Mouse (Mus musculus) left cerebral cortex, adult 9 months (tissue): ENCODE measurements at regions not wholly inside any gene's neighbourhood (a gene's known extent, or its start where the extent isn't known, plus 50 kb on each side); places are given as distances from the start of the nearest gene placed in this dataset.
"Not testable (repeated sequence)": the region's sequence is repeated elsewhere in the genome, so short reads cannot be mapped to it uniquely, and the experiment has no call there.

ENCODE experiments used
- DNase-seq, 2 experiments: peaks; one replicate each; pipeline ENCODE4 v3.0.0; 2022; ENCODE audit warnings: low spot score in 2 of 2

DNA sequence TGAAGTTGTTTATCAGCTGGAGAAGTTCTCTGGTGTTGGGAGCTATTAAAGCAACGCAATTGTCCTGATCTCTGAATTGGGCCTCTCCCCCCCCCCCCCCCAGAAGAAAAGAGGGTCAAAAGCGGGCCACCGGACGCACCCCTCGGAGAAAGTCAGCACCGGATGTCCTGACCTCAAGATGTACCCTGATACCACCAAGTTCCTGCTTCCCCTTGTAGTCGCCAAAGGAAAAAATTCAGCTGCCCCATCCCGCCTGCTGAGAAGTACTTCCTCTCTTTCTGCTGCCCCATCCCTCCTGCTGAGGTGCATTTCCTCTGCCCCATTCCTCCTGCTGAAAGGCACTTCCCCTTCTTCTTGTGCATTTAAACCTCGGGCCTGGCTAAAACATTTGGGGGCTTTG, 1191.1 kb upstream of the 1700008P02Rik start:
- not testable (repeated sequence) for DNase-seq

DNA sequence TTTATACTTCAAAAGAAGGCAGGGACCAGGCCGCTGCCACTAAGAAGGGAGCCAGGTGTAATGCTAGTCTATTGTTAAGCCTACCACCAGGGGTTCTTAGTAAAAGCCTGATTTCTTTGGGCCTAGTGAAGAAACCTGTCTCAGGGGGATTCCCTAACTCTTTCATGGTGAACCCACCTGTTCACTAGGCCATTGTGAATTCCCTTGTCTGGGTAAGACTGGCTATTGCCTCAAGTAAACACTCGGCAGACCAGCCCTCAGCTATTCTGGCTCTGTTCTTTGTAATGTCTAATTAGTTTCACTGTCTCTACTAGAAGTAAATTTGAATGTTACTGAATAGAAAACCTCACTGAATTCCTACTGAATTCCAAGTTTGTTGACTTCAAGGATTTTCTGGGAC, 1184.9 kb upstream of the 1700008P02Rik start:
- not testable (repeated sequence) for DNase-seq

DNA sequence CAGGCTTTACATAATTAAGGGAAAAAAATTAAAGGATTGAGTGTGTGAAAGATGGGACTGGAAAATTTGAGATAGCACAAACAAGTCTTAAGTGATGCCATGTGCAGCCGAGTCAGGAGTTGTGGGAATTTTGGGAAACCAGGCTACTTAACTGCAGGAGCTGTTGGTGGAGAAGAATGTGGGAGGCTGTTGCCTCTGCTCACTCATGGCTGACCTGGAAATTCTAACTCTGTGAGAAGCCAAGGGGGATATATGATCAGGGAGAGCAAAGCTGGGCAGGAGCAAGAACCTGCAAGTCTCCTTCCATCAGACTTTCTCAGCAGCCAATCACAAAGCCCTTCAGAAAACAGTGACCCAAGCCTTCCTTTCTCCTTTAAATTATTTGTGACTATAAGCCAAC, 1184.0 kb upstream of the 1700008P02Rik start:
- DNase-seq: no peak

GRCm38 (mm10) chr3:7799486-7799885, 1179.2 kb upstream of the 1700008P02Rik start:
- no peak for DNase-seq

GRCm38 (mm10) chr3:7787665-7788064, 1167.4 kb upstream of the 1700008P02Rik start:
- peak in 1 of 2 experiments; percentile 1 for DNase-seq

- no peak for DNase-seq
Measured at GRCm38 (mm10) chr3:7785096-7785495, 1164.9 kb upstream of the 1700008P02Rik start.

DNA sequence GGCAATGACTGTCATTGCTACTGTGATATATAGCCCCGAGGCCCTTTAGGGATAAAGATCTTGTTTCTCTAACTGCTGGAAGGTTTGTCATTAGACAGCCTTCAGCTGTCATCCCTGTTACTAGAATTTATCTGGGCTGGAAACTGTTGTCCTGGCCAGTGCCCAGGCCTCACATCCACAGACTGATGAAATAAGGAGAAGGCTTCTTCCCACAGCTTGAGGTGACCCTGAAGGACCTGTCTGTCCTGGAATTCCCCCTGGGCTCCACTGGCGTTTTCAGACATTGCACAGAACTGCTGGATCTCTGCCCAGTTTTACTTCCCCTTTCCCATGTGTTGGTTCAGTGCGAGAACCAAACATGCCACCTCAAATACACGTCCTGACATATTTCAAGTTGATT, 1135.2 kb upstream of the 1700008P02Rik start:
- no peak for DNase-seq

GRCm38 (mm10) chr3:7713741-7714140, 1093.5 kb upstream of the 1700008P02Rik start:
- no peak for DNase-seq

GRCm38 (mm10) chr3:7713130-7713529, 1092.9 kb upstream of the 1700008P02Rik start:
- no peak for DNase-seq

DNA sequence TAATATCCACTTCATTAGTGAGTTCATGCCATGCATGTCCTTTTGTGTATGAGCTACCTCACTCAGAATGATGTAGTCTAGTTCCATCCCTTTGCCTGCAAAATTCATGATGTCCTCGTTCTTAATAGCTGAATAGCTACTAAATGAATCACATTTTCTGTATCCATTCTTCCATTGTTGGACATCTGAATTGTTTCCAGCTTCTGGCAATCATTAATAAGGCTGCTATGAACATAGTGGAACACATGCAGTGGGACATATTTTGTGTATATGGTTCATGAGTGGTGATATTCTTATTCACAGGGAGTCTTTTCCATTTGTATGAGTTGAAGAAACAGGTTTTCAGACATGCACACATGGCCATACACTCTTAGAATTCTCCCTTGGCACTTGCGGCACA, 1092.2 kb upstream of the 1700008P02Rik start:
- DNase-seq: no peak

DNA sequence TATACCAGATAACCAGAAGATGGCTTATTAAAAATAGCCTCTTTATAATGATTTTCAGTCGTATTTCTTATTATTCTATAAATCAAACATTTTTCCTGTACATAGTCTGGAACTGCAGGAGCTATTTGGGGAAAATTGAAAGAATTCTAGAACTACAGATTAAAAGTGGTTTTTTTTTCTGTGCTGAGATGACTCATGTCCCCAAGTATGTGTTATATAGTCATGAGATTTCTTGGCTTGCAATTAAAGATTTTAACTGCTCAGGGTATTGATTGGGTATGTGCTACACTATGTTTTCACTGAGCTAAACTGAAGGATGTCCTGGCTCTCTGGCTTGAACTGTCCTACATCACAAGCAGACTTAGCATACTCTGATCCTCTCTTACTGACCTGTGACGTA, 1088.4 kb upstream of the 1700008P02Rik start:
- DNase-seq: no peak

- DNase-seq: no peak
Measured at GRCm38 (mm10) chr3:7683536-7683935, 1063.3 kb upstream of the 1700008P02Rik start.

DNA sequence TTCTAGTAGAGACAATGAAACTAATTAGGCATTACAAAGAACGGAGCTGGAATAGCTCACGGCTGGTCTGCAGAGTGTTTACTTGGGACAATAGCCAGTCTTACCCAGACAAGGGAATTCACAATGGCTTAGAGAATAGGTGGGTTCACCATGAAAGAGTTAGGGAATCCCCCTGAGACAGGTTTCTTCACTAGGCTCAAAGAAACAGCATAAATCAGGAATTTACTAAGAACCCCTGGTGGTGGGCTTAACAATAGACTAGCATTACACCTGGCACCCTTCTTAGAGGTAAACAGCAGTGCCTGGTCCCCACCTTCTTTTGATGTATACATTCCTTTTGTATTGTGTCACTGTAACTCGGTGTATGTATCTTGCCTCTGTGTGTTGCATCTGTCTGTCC, 1062.6 kb upstream of the 1700008P02Rik start:
- not testable (repeated sequence) for DNase-seq

- DNase-seq: no peak
Measured at GRCm38 (mm10) chr3:7682311-7682710, 1062.1 kb upstream of the 1700008P02Rik start.

DNA sequence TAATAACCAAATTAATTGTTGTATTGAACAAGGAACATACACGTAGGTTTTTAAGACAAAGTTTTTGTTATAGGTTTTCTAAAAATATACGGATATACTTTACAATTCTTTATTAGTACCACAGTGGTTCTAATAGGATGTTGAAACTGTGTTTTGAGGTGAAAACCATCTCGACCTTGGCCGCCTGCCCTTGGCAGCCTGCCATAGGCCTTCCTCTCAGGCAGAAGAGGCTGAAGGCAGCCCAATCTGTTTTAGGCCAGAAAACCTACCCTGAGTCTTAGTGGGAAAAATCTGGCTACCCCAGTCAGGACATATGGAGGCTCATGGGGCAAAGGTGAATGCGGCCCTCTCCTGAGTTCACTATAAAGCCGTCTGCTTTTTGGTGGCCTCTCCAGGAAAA, 1049.7 kb upstream of the 1700008P02Rik start:
- DNase-seq: no peak

- DNase-seq: not testable (repeated sequence)
Measured at GRCm38 (mm10) chr3:7667851-7668250, 1047.6 kb upstream of the 1700008P02Rik start.

- not testable (repeated sequence) for DNase-seq
Measured at GRCm38 (mm10) chr3:7666391-7667142, 1046.3 kb upstream of the 1700008P02Rik start.
